Mouse (Mus musculus) kidney, postnatal 0 days (tissue): Measurements from ENCODE around the gene Map2k1. TPM values are rescaled to one million over a fixed set of nuclear protein-coding genes. Genes with fewer than 3 reads are reported as not detected.

Source experiments
- ATAC-seq: fragments of 200-750 bp; cut with Nextera tagmentation; replicated peaks from 2 replicates; pipeline ENCODE4 v1.8.0; 2017; ENCODE audit warnings: low read depth, moderate number of reproducible peaks, moderate TSS enrichment, moderate library complexity; ENCODE audit not compliant: low FRiP score
- DNase-seq: peaks from one replicate; pipeline ENCODE4 v3.0.0-alpha.2; 2016; ENCODE audit warnings: low spot score
- H3K27ac ChIP-seq: fragments of 300-500 bp; sonication (generic); 2 replicates; pipeline ENCODE4 v1.5.1; 2014; ENCODE audit warnings: mild to moderate bottlenecking
- H3K27me3 ChIP-seq: fragments of 300-500 bp; sonication (generic); 2 replicates; pipeline ENCODE4 v1.6.1; 2014; ENCODE audit warnings: low read length, mixed read lengths; ENCODE audit not compliant: insufficient read depth
- H3K36me3 ChIP-seq: fragments of 300-500 bp; sonication (generic); 2 replicates; pipeline ENCODE4 v1.6.1; 2014; ENCODE audit warnings: low read length, mixed read lengths; ENCODE audit not compliant: insufficient read depth
- H3K4me1 ChIP-seq: fragments of 300-500 bp; sonication (generic); replicated peaks from 2 replicates; pipeline ENCODE4 v1.6.1; 2014; ENCODE audit warnings: antibody characterized with exemption, low read length, mixed read lengths; ENCODE audit not compliant: insufficient read depth
- H3K4me2 ChIP-seq: fragments of 300-500 bp; sonication (generic); 2 replicates; pipeline ENCODE4 v1.6.1; 2014; ENCODE audit warnings: mild to moderate bottlenecking, low read length, moderate library complexity, mixed read lengths
- H3K4me3 ChIP-seq: fragments of 300-500 bp; sonication (generic); replicated peaks from 2 replicates; pipeline ENCODE4 v1.5.1; 2014; ENCODE audit warnings: low read depth, low read length
- H3K9ac ChIP-seq: fragments of 300-500 bp; sonication (generic); 2 replicates; pipeline ENCODE4 v1.6.1; 2014; ENCODE audit warnings: low read depth, low read length
- H3K9me3 ChIP-seq: fragments of 300-500 bp; sonication (generic); replicated peaks from 2 replicates; pipeline ENCODE4 v1.6.1; 2016; ENCODE audit warnings: low read length, inconsistent platforms, mixed read lengths
- CTCF ChIP-seq: IDR thresholded peaks from 2 replicates; pipeline ENCODE4 v1.5.1; 2016; ENCODE audit warnings: antibody characterized with exemption, low read depth, mild to moderate bottlenecking, moderate library complexity
- WGBS: fragments of 180-500 bp; shearing (Covaris S2); extraction: QIAGEN DNeasy Blood & Tissue Kit; methylation state at CpG from one replicate; pipeline ENCODE4 v1.1.7; 2014; 5-methylcytosine and 5-hydroxymethylcytosine counted together
- polyA plus RNA-seq: library from polyadenylated mRNA; unstranded; fragments of >200 nt; fragmentation: Nextera tagmentation; extraction: Ambion mirVana; gene quantifications from 2 replicates; pipeline ENCODE4 v1.2.1, GENCODE M21; 2015

Map2k1 gene
- polyA plus RNA-seq, 1 experiment from 2014 or later = 81.6 TPM

DNA sequence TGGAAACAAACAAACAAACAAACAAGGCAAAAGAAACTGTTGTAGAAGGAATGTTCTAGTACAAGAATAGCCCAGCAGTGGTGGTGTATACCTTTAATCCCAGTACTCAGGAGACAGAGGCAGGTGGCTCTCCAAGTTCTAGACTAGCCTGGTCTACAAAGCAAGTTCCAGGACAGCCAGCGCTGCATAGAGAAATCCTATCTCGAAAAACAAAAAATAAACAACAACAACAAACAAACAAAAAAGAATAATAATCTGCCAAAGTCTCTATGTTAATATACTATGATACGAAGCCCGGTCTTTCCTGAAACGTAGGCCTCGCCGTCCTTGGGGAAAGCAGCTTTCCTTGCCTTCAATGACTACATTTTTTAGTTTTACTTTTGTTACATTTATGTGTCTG lies 17.4 kb downstream of the Map2k1 start:
- no peaks in the 10 kb centered on the region for H3K36me3 ChIP-seq
- no peaks in the 10 kb centered on the region for H3K27me3 ChIP-seq
- DNase-seq (no peak), ATAC-seq (no peak)
- 98% methylated on average over 7 of the region's 7 CpGs for WGBS
- no peaks in the 10 kb centered on the region for H3K9me3 ChIP-seq
- H3K27ac ChIP-seq = no peak overlapping the region
- no peak for TF ChIP-seq CTCF
- H3K9ac ChIP-seq = no peak overlapping the region
- no peak overlapping the region for H3K4me2 ChIP-seq
- H3K4me1 ChIP-seq = peaks cover 30% of the 10 kb centered on the region
- H3K4me3 ChIP-seq = no peak overlapping the region

DNA sequence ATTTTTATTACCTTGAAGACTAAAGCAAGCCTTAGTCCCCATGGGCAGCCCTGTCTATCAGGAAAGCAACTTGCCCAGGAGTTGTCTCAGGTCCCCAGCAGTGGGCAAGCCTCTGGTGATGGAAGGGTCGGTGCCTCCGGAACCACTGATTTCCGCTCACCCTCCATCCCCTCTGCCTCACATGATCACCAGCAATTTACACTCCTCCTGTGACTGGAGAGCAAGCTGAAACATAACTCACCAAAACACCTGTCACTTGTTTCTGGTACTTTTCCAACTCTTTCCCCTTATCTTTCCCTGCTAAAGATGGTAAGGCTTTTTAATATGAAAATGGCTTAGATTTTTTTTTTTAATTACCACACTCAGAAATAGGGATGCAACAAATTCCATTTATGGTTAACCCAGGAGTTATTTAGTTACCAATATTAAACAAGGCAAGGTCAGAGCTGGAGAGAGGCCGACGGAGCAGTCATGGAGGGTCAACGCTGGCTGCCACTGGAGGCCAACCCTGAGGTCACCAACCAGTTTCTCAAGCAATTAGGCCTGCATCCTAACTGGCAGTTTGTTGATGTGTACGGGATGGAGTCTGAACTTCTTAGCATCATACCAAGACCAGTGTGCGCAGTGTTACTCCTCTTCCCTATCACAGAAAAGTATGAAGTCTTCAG lies 18.5 kb downstream of the Map2k1 start, which contains the start of gene Uchl4:
Gene Uchl4 (plus strand): TSS at position 434 of the 668 bp plus-strand sequence.
- WGBS = 38% methylated on average over 8 of the region's 8 CpGs
- Histone ChIP-seq H3K4me1 (peaks cover 29% of the 10 kb centered on the region), H3K4me3 (no peak within 1 kb of the TSS), H3K4me2 (no peak within 1 kb of the TSS), H3K27me3 (no peaks in the 10 kb centered on the region), H3K36me3 (no peaks in the 10 kb centered on the region), H3K27ac (peak within 1 kb of the TSS; percentile 60), H3K9ac (no peak within 1 kb of the TSS), H3K9me3 (no peaks in the 10 kb centered on the region)
- ATAC-seq (no peak), DNase-seq (no peak)
- no peak for TF ChIP-seq CTCF

DNA sequence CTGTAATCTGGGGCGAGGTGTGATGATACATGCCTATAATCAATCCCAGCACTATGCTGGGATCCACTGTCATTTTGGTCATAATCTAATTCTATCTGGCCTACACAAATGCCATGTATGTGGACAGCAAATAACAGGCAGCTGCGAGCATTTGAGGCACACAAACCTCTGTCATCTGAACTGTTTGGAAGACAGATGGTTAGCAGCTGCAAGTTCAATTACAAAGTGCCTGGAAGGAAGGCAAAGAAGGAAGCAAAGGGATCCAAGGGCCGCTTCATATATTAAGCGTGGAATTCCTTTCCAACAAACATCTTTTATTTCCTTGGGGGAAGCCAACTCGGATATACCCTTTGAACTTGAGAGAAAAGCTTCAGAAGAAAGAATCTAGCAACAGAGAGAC lies 19.8 kb downstream of the Map2k1 start:
- no peak for TF ChIP-seq CTCF
- Histone ChIP-seq H3K27me3 (no peaks in the 10 kb centered on the region), H3K4me1 (peaks cover 29% of the 10 kb centered on the region), H3K36me3 (no peaks in the 10 kb centered on the region), H3K9ac (no peak overlapping the region), H3K4me2 (no peak overlapping the region), H3K4me3 (no peak overlapping the region), H3K9me3 (no peaks in the 10 kb centered on the region), H3K27ac (peak overlapping the region; percentile 60)
- WGBS = 37% methylated on average over 5 of the region's 5 CpGs
- ATAC-seq (no peak), DNase-seq (peak; percentile 93)

DNA sequence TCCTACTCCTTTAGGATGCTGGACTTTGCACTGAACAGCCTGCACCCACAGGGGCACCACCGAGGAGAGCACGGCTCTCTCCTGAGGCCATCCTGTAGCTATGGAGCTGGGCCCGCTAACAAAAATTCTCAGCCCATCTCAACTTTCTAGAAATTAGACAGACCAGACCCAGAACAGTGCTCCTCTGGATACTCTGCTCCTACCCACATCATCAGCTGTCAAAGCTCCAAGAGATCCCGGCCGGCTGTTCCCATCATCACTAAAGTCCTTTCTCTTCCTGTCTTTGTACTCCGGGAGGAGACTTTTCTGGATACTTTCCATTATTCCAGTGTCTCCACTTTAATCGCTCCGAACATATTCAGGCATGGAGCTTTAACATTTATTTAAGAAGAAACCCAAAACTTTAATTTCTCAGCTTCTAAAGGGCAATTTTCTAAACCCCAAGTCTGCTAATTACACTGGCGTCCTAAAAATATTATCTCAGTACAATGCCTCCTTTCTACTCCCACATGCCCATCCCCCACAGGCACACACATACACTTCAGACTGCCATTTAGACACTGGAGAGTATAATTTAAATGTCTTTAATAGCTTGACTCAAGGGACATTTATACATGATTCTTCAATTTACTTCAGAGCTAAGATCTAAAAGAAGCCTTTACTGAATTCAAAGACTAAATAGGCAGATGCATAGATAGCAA lies 21.0 kb downstream of the Map2k1 start:
- ATAC-seq = no peak
- Histone ChIP-seq H3K27ac (peak overlapping the region; percentile 51; the same call in 1 of the 2 replicates), H3K4me3 (no peak overlapping the region), H3K9me3 (no peaks in the 10 kb centered on the region), H3K36me3 (no peaks in the 10 kb centered on the region), H3K4me2 (0 out of 2 replicates have a peak overlapping the region, but pooled peaks have one; percentile 11), H3K9ac (no peak overlapping the region), H3K27me3 (no peaks in the 10 kb centered on the region), H3K4me1 (peaks cover 29% of the 10 kb centered on the region)
- 26% methylated on average over 9 of the region's 9 CpGs for WGBS
- TF ChIP-seq CTCF = no peak
- peak; percentile 84 for DNase-seq

DNA sequence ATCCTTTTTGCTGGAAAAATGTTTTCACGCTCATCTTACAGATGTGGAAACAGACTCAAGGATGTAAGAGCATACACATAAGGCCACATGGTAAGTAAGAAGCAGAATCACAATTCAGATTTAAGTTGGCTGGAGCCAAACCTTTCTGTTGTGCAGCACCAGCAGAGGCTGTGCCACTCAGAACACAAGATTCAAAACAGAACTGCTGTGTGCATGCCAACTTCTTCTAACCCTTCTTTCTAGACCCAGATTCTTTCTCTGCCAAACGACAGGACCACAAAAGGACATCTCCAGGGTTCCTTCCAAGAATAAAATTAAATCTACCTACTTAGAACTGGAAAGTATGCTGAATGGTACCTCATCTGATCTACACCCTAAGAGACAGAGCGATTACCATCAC lies 21.8 kb downstream of the Map2k1 start:
- H3K9ac ChIP-seq = no peak overlapping the region
- H3K36me3 ChIP-seq = no peaks in the 10 kb centered on the region
- no peak for TF ChIP-seq CTCF
- DNase-seq (no peak), ATAC-seq (no peak)
- no peaks in the 10 kb centered on the region for H3K9me3 ChIP-seq
- H3K27ac ChIP-seq = peak overlapping the region; percentile 51; the same call in 1 of the 2 replicates
- H3K4me3 ChIP-seq = no peak overlapping the region
- peaks cover 29% of the 10 kb centered on the region for H3K4me1 ChIP-seq
- 73% methylated on average over 3 of the region's 3 CpGs for WGBS
- no peaks in the 10 kb centered on the region for H3K27me3 ChIP-seq
- H3K4me2 ChIP-seq = no peak overlapping the region

DNA sequence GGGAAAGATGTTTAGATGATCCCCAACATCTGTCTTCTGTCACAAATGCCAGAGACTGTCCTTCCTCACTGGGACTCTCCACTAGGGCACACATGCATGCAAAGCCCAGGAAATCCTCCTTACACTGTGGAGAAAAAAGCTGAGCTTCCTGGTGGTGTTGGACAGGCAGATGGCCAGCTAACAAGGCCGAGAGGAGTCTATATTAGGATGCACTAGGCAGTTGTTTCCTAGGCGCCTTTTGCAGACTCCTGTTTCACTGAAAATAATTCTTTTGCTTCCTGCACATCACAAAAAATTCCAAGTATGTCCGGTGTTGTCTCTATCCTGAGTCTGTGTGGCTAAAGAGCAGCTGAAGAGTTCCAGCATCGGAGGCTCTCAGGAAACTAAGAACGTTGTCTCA lies 22.3 kb downstream of the Map2k1 start:
- no peak overlapping the region for H3K9ac ChIP-seq
- peak overlapping the region; percentile 51; the same call in 1 of the 2 replicates for H3K27ac ChIP-seq
- no peak for ATAC-seq
- H3K4me2 ChIP-seq = no peak overlapping the region
- peaks cover 29% of the 10 kb centered on the region for H3K4me1 ChIP-seq
- H3K27me3 ChIP-seq = no peaks in the 10 kb centered on the region
- H3K36me3 ChIP-seq = no peaks in the 10 kb centered on the region
- H3K4me3 ChIP-seq = no peak overlapping the region
- 37% methylated on average over 5 of the region's 5 CpGs for WGBS
- peak; percentile 63 for DNase-seq
- TF ChIP-seq CTCF = no peak
- H3K9me3 ChIP-seq = no peaks in the 10 kb centered on the region
